9 mouse cellular contexts compared by ENCODE assay signal in the genomic region with DNA sequence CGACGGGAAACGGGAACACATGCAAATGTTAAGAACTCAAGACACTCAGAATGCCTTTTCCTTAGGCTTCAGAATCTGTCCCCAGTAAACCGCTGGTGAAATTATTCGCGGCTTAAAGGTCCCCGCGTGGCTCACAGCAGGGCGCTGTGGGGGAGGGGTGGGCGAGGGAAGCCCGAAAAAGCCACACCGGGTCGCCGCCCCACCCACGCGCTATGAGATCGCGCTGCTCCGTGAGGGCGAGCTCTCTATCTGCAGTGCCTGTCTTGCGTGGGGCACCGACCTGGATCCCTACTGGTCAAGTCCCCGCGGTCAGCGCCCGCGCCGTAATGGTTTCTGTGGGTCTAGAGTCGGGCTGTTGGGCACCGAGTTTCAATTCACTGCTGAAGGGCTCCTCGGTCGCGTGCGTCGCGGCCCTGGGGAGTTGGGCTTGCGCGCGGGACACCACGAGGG. TPM values are rescaled to one million over a fixed set of nuclear protein-coding genes. Genes with fewer than 3 reads are reported as not detected.
DNase-seq lines count a peak whose midpoint lies in the region; ATAC-seq and TF ChIP-seq lines count a peak whose summit lies in the region.
"Had no signal": no experiment of that assay in that cellular context is flagged by ENCODE, and none has a peak within 500 bp of the region (broad histone marks: within the 10 kb centered on the region; RNA-seq: fewer than 3 reads in every experiment).

No protein-coding gene starts in this region.

- peak overlapping the region; percentile 99 for H3K9ac ChIP-seq in embryonic facial prominence, embryonic 13.5 days
- peak overlapping the region; percentile 100 for H3K9ac ChIP-seq in hindbrain, embryonic 13.5 days
- H3K9ac ChIP-seq in midbrain, embryonic 11.5 days (ENCODE audit: low read length): peak overlapping the region; percentile 99
- peak overlapping the region; percentile 59 for H3K9ac ChIP-seq in stomach, postnatal 0 days (ENCODE audit: low read length)

- TF ChIP-seq CTCF in lung, adult 2 months (IDR thresholded peaks at IDR 0.05; ENCODE audit: insufficient read depth, low read length): no peak
- no peak for TF ChIP-seq CTCF in stomach, postnatal 0 days (IDR thresholded peaks at IDR 0.05; ENCODE audit: low read depth)

- no peak for TF ChIP-seq POLR2A in lung, adult 2 months (IDR thresholded peaks at IDR 0.05; ENCODE audit: borderline replicate concordance, extremely low read depth, low read depth, low read length)

- TF ChIP-seq EP300 in stomach, postnatal 0 days (optimal IDR thresholded peaks at IDR 0.05): no peak

- peaks cover 3% of the 10 kb centered on the region; the same call in 1 of the 2 replicates for H3K4me1 ChIP-seq in lung, adult 2 months (ENCODE audit: control insufficient read depth, insufficient read depth, low read length)
- H3K4me1 ChIP-seq in embryonic facial prominence, embryonic 13.5 days: peaks cover 21% of the 10 kb centered on the region
- H3K4me1 ChIP-seq in hindbrain, embryonic 13.5 days (replicated peaks): peaks cover 28% of the 10 kb centered on the region
- H3K4me1 ChIP-seq in midbrain, embryonic 11.5 days (ENCODE audit: control insufficient read depth, insufficient read depth, low read length): peaks cover 9% of the 10 kb centered on the region
- H3K4me1 ChIP-seq in stomach, postnatal 0 days (replicated peaks; ENCODE audit: control insufficient read depth, insufficient read depth): no peaks in the 10 kb centered on the region; the same call in 1 of the 2 replicates

- peaks cover 18% of the 10 kb centered on the region for H3K36me3 ChIP-seq in embryonic facial prominence, embryonic 13.5 days
- peaks cover 6% of the 10 kb centered on the region for H3K36me3 ChIP-seq in hindbrain, embryonic 13.5 days
- peaks cover 12% of the 10 kb centered on the region for H3K36me3 ChIP-seq in midbrain, embryonic 11.5 days (ENCODE audit: control insufficient read depth, insufficient read depth, low read length)
- H3K36me3 ChIP-seq in stomach, postnatal 0 days (ENCODE audit: control insufficient read depth, insufficient read depth, low read length): no peaks in the 10 kb centered on the region

- peak overlapping the region; percentile 95 for H3K4me3 ChIP-seq in lung, adult 2 months (replicated peaks; ENCODE audit: extremely low read depth, low read depth, low read length)
- peak overlapping the region; percentile 97 for H3K4me3 ChIP-seq in embryonic facial prominence, embryonic 13.5 days
- H3K4me3 ChIP-seq in hindbrain, embryonic 13.5 days: peak overlapping the region; percentile 100
- peak overlapping the region; percentile 92 for H3K4me3 ChIP-seq in midbrain, embryonic 11.5 days (ENCODE audit: low read depth, low read length)
- peak overlapping the region; percentile 58 for H3K4me3 ChIP-seq in stomach, postnatal 0 days (ENCODE audit: low read depth, low read length)

- WGBS in lung, adult 2 months: under 1% methylated on average over 37 of the region's 40 CpGs
- WGBS in embryonic facial prominence, embryonic 13.5 days: under 1% methylated on average over 40 of the region's 40 CpGs
- WGBS in hindbrain, embryonic 13.5 days: under 1% methylated on average over 34 of the region's 40 CpGs
- under 1% methylated on average over 37 of the region's 40 CpGs for WGBS in midbrain, embryonic 11.5 days
- 1% methylated on average over 40 of the region's 40 CpGs for WGBS in stomach, postnatal 0 days

- no peak for ATAC-seq in embryonic facial prominence, embryonic 13.5 days (ENCODE audit: insufficient number of reproducible peaks, insufficient read depth, low FRiP score, low TSS enrichment, low read depth)
- no peak for ATAC-seq in hindbrain, embryonic 13.5 days (ENCODE audit: low FRiP score)
- no peak for ATAC-seq in midbrain, embryonic 11.5 days (ENCODE audit: low FRiP score)
- no peak for ATAC-seq in stomach, postnatal 0 days (ENCODE audit: low FRiP score, low TSS enrichment)

- H3K27me3 ChIP-seq in embryonic facial prominence, embryonic 13.5 days: no peaks in the 10 kb centered on the region
- no peaks in the 10 kb centered on the region for H3K27me3 ChIP-seq in hindbrain, embryonic 13.5 days
- H3K27me3 ChIP-seq in midbrain, embryonic 11.5 days (ENCODE audit: control insufficient read depth, insufficient read depth, low read length): no peaks in the 10 kb centered on the region
- no peaks in the 10 kb centered on the region for H3K27me3 ChIP-seq in stomach, postnatal 0 days (ENCODE audit: control insufficient read depth, insufficient read depth, low read length)

- H3K4me2 ChIP-seq in embryonic facial prominence, embryonic 13.5 days: peak overlapping the region; percentile 70
- peak overlapping the region; percentile 84 for H3K4me2 ChIP-seq in hindbrain, embryonic 13.5 days
- H3K4me2 ChIP-seq in midbrain, embryonic 11.5 days: peak overlapping the region; percentile 66
- H3K4me2 ChIP-seq in stomach, postnatal 0 days (replicated peaks; ENCODE audit: low read depth): peak overlapping the region; percentile 91

- peak overlapping the region; percentile 96 for H3K27ac ChIP-seq in embryonic facial prominence, embryonic 13.5 days
- peak overlapping the region; percentile 99 for H3K27ac ChIP-seq in hindbrain, embryonic 13.5 days
- H3K27ac ChIP-seq in midbrain, embryonic 11.5 days (ENCODE audit: low read depth, low read length): peak overlapping the region; percentile 89
- no peak overlapping the region for H3K27ac ChIP-seq in stomach, postnatal 0 days (replicated peaks)
- H3K27ac ChIP-seq: macrophage had no signal

- no peak for DNase-seq in lung, adult 2 months
- no peak for DNase-seq in lung, postnatal 14 days
- peak; percentile 45 to 52 for DNase-seq in left cerebral cortex, adult 8-10 months (ENCODE audit: low spot score in 2 of 2)
- DNase-seq in midbrain, embryonic 11.5 days (ENCODE audit: low spot score, missing footprints): peak; percentile 97
- DNase-seq in stomach, postnatal 0 days (ENCODE audit: low spot score): peak; percentile 52
- DNase-seq in B cell, adult 2 months: no peak

- no peaks in the 10 kb centered on the region for H3K9me3 ChIP-seq in embryonic facial prominence, embryonic 13.5 days
- H3K9me3 ChIP-seq in hindbrain, embryonic 13.5 days: no peaks in the 10 kb centered on the region
- H3K9me3 ChIP-seq in midbrain, embryonic 11.5 days (ENCODE audit: control insufficient read depth, low read length): no peaks in the 10 kb centered on the region
- H3K9me3 ChIP-seq in stomach, postnatal 0 days (ENCODE audit: control insufficient read depth, low read length): no peaks in the 10 kb centered on the region

RNA-seq across cellular contexts. Expression of a gene that starts 3.6 kb away (rescaled TPM):
- 5.4 and 5.9 TPM in 2 replicates for polyA plus RNA-seq in lung, adult 2 months (2012; rRNA removed)
- polyA plus RNA-seq in embryonic facial prominence, embryonic 13.5 days (2015; fragmentation: Nextera tagmentation; extraction: Ambion mirVana): 198 and 204 TPM in 2 replicates
- polyA plus RNA-seq in hindbrain, embryonic 13.5 days (2015; fragmentation: Nextera tagmentation; extraction: Ambion mirVana): 574 and 588 TPM in 2 replicates
- 10 to 100 TPM in 3 of 4 experiments, 1 to 10 TPM in 1; 9.5 to 11.8 (median 11.4) TPM for total RNA-seq in left cerebral cortex, adult 8-10 months (2022)
- 618 and 725 TPM in 2 replicates for polyA plus RNA-seq in midbrain, embryonic 11.5 days (2014; fragmentation: Nextera tagmentation; extraction: Ambion mirVana)
- polyA plus RNA-seq in stomach, postnatal 0 days (2015; fragmentation: Nextera tagmentation; extraction: Ambion mirVana): 3.3 and 3.4 TPM in 2 replicates
- polyA plus RNA-seq: macrophage had no signal

Comparison
In these comparisons a context has a peak if more than half of its experiments do, and no peak if none do; other contexts are left out.
1. DNase-seq: peak in left cerebral cortex, adult 8-10 months (2 of 2), midbrain, embryonic 11.5 days (single experiment) and stomach, postnatal 0 days (single experiment); none in lung, adult 2 months (single experiment), lung, postnatal 14 days (single experiment) and B cell, adult 2 months (0 of 2).
2. RNA of a gene that starts 3.6 kb away (polyA plus RNA-seq): 618 to 725 TPM in midbrain, embryonic 11.5 days, 574 to 588 TPM in hindbrain, embryonic 13.5 days and 198 to 204 TPM in embryonic facial prominence, embryonic 13.5 days; 5.4 to 5.9 TPM in lung, adult 2 months and 3.3 to 3.4 TPM in stomach, postnatal 0 days; every median in the first group is over 10 times any median in the second.
3. Peak in every context shown above with its lines, with median percentiles within 50 percentile points of each other: H3K4me3 ChIP-seq, H3K4me2 ChIP-seq and H3K9ac ChIP-seq.